Mouse (Mus musculus): Measurements from ENCODE around the gene Srebf2. TPM values are rescaled to one million over a fixed set of nuclear protein-coding genes. Genes with fewer than 3 reads are reported as not detected.

The Srebf2 gene
- total RNA-seq, 2 experiments from 2014 or later: 79.3 to 109 TPM

- no peak for DNase-seq (ENCODE audit: low spot score in 2 of 2)
Measured at GRCm38 (mm10) chr15:82152435-82152834, 5.5 kb downstream of the Srebf2 start.

- no peak for DNase-seq (ENCODE audit: low spot score in 2 of 2)
Measured at GRCm38 (mm10) chr15:82156298-82156697, 9.3 kb downstream of the Srebf2 start.

GRCm38 (mm10) chr15:82156902-82157301 is 9.9 kb downstream of the Srebf2 start:
- DNase-seq (ENCODE audit: low spot score in 2 of 2): no peak

- DNase-seq (ENCODE audit: low spot score in 2 of 2): no peak
Measured at GRCm38 (mm10) chr15:82158243-82159035, 11.5 kb downstream of the Srebf2 start.

- DNase-seq (ENCODE audit: low spot score in 2 of 2): no peak
Measured at GRCm38 (mm10) chr15:82159471-82159870, 12.5 kb downstream of the Srebf2 start.

- DNase-seq (ENCODE audit: low spot score in 2 of 2): no peak
Measured at GRCm38 (mm10) chr15:82160731-82161640, 14.0 kb downstream of the Srebf2 start.

- DNase-seq (ENCODE audit: low spot score in 2 of 2): no peak
Measured at GRCm38 (mm10) chr15:82161965-82162600, 15.1 kb downstream of the Srebf2 start.

GRCm38 (mm10) chr15:82163356-82164060 is 16.5 kb downstream of the Srebf2 start:
- no peak for DNase-seq (ENCODE audit: low spot score in 2 of 2)

- no peak for DNase-seq (ENCODE audit: low spot score in 2 of 2)
Measured at GRCm38 (mm10) chr15:82164061-82164399, 17.0 kb downstream of the Srebf2 start.

GRCm38 (mm10) chr15:82164496-82164895 is 17.5 kb downstream of the Srebf2 start:
- DNase-seq (ENCODE audit: low spot score in 2 of 2): no peak

- DNase-seq (ENCODE audit: low spot score in 2 of 2): peak; percentile 78 to 80
Measured at GRCm38 (mm10) chr15:82165332-82166239, 18.6 kb downstream of the Srebf2 start.

GRCm38 (mm10) chr15:82166240-82167100 is 19.5 kb downstream of the Srebf2 start:
- no peak for DNase-seq (ENCODE audit: low spot score in 2 of 2)

GRCm38 (mm10) chr15:82167201-82168168 is 20.5 kb downstream of the Srebf2 start:
- DNase-seq (ENCODE audit: low spot score in 2 of 2): no peak

- no peak for DNase-seq (ENCODE audit: low spot score in 2 of 2)
Measured at GRCm38 (mm10) chr15:82169671-82170070, 22.7 kb downstream of the Srebf2 start.

GRCm38 (mm10) chr15:82170437-82171377 is 23.7 kb downstream of the Srebf2 start:
- DNase-seq (ENCODE audit: low spot score in 2 of 2): no peak

- DNase-seq (ENCODE audit: low spot score in 2 of 2): no peak
Measured at GRCm38 (mm10) chr15:82172648-82173047, 25.7 kb downstream of the Srebf2 start.

GRCm38 (mm10) chr15:82175091-82175490 is 28.1 kb downstream of the Srebf2 start:
- no peak for DNase-seq (ENCODE audit: low spot score in 2 of 2)

All from adrenal gland, adult 18-20 months (tissue).